Mouse (Mus musculus) megakaryocyte, embryonic 14.5 days (primary cell): ENCODE results near the gene Atoh8.

ENCODE experiments used
- FLI1 ChIP-seq: IDR thresholded peaks from 2 replicates; pipeline ENCODE4 v1.6.1; 2012; ENCODE audit warnings: low read length, inconsistent platforms, mixed read lengths
- GATA1 ChIP-seq: IDR thresholded peaks from 3 replicates; pipeline ENCODE4 v1.6.1; 2012; ENCODE audit warnings: mixed read lengths, low read length, inconsistent platforms, borderline replicate concordance

- TF ChIP-seq GATA1 (no peak), FLI1 (no peak)
Measured at GRCm38 (mm10) chr6:72219549-72219948, 15.8 kb downstream of the Atoh8 start.
